Mouse (Mus musculus): ENCODE measurements around the gene Fam76b. TPM values are rescaled to one million over a fixed set of nuclear protein-coding genes. Genes with fewer than 3 reads are reported as not detected.

Fam76b gene
- total RNA-seq (2012; rRNA removed) (27.9 and 32.3 TPM in 2 replicates), polyA plus RNA-seq (2012; ENCODE audit: insufficient read depth in 1 of 2, insufficient read length in 2 of 2, low read depth in 1 of 2, low replicate concordance in 2 of 2, missing spikeins in 1 of 2) (10 to 100 TPM; 39.2 to 43.8 TPM)

DNA sequence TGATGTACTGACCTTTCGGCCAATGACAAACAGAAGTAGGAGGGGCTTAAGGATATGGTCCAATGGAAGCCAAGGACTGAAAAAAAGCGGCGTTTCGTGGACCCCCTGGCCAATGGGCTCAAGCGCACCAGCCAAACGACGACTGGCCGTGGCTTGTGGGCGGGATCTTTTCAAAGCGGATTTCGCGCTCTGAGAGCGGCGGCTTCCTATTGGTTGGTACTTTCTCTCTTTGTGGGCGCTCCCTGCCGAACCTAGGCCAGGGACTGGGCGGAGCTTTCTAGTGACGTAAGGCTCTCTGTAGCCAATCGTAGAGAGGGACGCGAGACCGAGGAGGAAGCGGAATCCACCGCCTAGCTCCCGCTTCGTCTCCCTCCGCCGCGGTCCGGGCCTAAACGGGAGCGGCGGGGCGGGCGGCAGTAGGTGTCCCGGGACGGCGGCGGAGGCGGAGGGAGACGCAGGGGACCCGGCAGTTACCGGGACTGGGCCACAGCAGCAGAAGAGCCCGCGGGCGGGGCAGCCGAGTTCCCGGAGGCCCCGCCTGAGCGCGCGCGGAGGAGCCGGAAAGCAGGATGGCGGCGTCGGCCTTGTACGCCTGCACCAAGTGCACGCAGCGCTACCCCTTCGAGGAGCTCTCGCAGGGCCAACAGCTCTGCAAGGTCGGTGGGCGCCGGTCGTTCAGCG, at the start of gene Fam76b:
Gene Fam76b, plus strand, starts transcription at position 311 of the 681 bp plus-strand sequence.
- Histone ChIP-seq H3K36me3 (ENCODE audit: control insufficient read depth in 1 of 2, insufficient read depth in 2 of 2, low read length in 2 of 2) (peaks cover 47 to 48% of the 10 kb centered on the region in 2 experiments), H3K4me1 (ENCODE audit: control insufficient read depth in 1 of 2, insufficient read depth in 2 of 2, low read length in 2 of 2) (peaks cover 16 to 17% of the 10 kb centered on the region in 2 experiments), H3K9me3 (replicated peaks; ENCODE audit: insufficient read depth, low read length) (no peaks in the 10 kb centered on the region), H3K79me2 (ENCODE audit: control insufficient read depth, insufficient read depth, low read length, poor library complexity) (peaks cover 54% of the 10 kb centered on the region), H3K9ac (ENCODE audit: control insufficient read depth, low read depth, low read length, poor library complexity, severe bottlenecking) (peak within 1 kb of the TSS; percentile 84), H3K27me3 (ENCODE audit: control insufficient read depth in 1 of 2, insufficient read depth in 2 of 2, low read length in 2 of 2) (no peaks in the 10 kb centered on the region), H3K27ac (ENCODE audit: control insufficient read depth, low read depth, low read length) (peak within 1 kb of the TSS; percentile 88), H3K4me3 (ENCODE audit: control insufficient read depth in 1 of 2, insufficient read depth in 1 of 2, low read depth in 2 of 2, low read length in 2 of 2) (peak within 1 kb of the TSS; percentile 83 to 93)
- DNase-seq (ENCODE audit: low read depth, low spot score), result peak; percentile 100
- TF ChIP-seq GABPA (IDR thresholded peaks at IDR 0.05; ENCODE audit: low read depth, low read length) (no peak), GATA1 (IDR thresholded peaks at IDR 0.05; ENCODE audit: low read depth, low read length) (no peak), UBTF (IDR thresholded peaks at IDR 0.05; ENCODE audit: borderline replicate concordance, insufficient read depth, low read depth, low read length) (peak; percentile 90; the same call in 1 of the 2 replicates), ZKSCAN1 (IDR thresholded peaks at IDR 0.05; ENCODE audit: low read depth, low read length) (no peak), JUND (IDR thresholded peaks at IDR 0.05; ENCODE audit: low read depth, low read length) (no peak), SMC3 (IDR thresholded peaks at IDR 0.05; ENCODE audit: low read depth, low read length) (no peak), CHD1 (IDR thresholded peaks at IDR 0.05; ENCODE audit: low read depth, low read length) (no peak), POLR2AphosphoS5 (IDR thresholded peaks at IDR 0.05; ENCODE audit: borderline replicate concordance, low read depth, low read length) (0 out of 2 replicates have a peak, but pooled peaks have one; percentile 2), CHD2 (IDR thresholded peaks at IDR 0.05; ENCODE audit: low read length) (no peak), CTCF (IDR thresholded peaks at IDR 0.05 in 2 of 3, conservative IDR thresholded peaks at IDR 0.05 in 1 of 3; ENCODE audit: control insufficient read depth in 1 of 3, insufficient read depth in 1 of 3, low read depth in 2 of 3, low read length in 3 of 3, poor library complexity in 1 of 3, severe bottlenecking in 1 of 3) (no peak; a peak in 2 of 6 replicates), MAFK (IDR thresholded peaks at IDR 0.05; ENCODE audit: borderline replicate concordance, low read depth, low read length) (no peak), KAT2A (conservative IDR thresholded peaks at IDR 0.05; ENCODE audit: low read depth, low read length) (no peak), SIN3A (IDR thresholded peaks at IDR 0.05; ENCODE audit: low read length) (no peak), MYB (IDR thresholded peaks at IDR 0.05; ENCODE audit: low read depth, low read length) (no peak), POLR2A (IDR thresholded peaks at IDR 0.05; ENCODE audit: control insufficient read depth in 1 of 2, insufficient read depth in 1 of 2, low read depth in 1 of 2, low read length in 2 of 2, poor library complexity in 1 of 2) (peak; percentile 69 to 75; a peak in 3 of 4 replicates), HCFC1 (IDR thresholded peaks at IDR 0.05; ENCODE audit: low read depth, low read length) (no peak), NRF1 (IDR thresholded peaks at IDR 0.05; ENCODE audit: insufficient read depth, low read depth, low read length, poor library complexity, severe bottlenecking) (no peak), USF2 (IDR thresholded peaks at IDR 0.05; ENCODE audit: borderline replicate concordance in 1 of 2, insufficient read depth in 1 of 2, low read depth in 1 of 2, low read length in 2 of 2) (no peak)

DNA sequence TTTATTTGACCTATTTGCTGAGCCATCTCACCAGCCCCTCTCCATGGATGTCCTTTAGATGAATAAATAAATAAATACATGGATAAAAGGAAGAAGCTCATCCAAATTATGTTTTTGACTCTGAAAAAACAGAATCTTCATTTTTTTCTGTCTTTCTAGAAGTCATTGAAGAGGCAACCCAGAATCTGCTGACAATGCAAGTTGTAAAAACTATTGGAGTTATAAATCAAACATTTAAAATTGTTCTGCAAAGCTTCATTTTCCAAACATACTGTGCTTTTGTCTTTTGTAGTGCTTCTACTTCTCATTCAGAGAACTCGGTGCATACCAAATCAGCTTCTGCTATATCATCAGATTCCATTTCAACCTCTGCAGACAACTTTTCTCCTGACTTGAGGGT, 45.5 kb upstream of the Fam76b start:
- Histone ChIP-seq H3K9ac (ENCODE audit: control insufficient read depth, low read depth, low read length, poor library complexity, severe bottlenecking) (no peak overlapping the region), H3K36me3 (ENCODE audit: control insufficient read depth in 1 of 2, insufficient read depth in 2 of 2, low read length in 2 of 2) (peaks cover 14 to 30% of the 10 kb centered on the region in 2 experiments), H3K9me3 (replicated peaks; ENCODE audit: insufficient read depth, low read length) (no peaks in the 10 kb centered on the region; the same call in 1 of the 2 replicates), H3K4me3 (ENCODE audit: control insufficient read depth in 1 of 2, insufficient read depth in 1 of 2, low read depth in 2 of 2, low read length in 2 of 2) (no peak overlapping the region), H3K27ac (ENCODE audit: control insufficient read depth, low read depth, low read length) (no peak overlapping the region), H3K79me2 (ENCODE audit: control insufficient read depth, insufficient read depth, low read length, poor library complexity) (peaks cover 2% of the 10 kb centered on the region; the same call in 1 of the 2 replicates), H3K27me3 (ENCODE audit: control insufficient read depth in 1 of 2, insufficient read depth in 2 of 2, low read length in 2 of 2) (no peaks in the 10 kb centered on the region), H3K4me1 (ENCODE audit: control insufficient read depth in 1 of 2, insufficient read depth in 2 of 2, low read length in 2 of 2) (peaks cover 3 to 8% of the 10 kb centered on the region in 2 experiments)
- TF ChIP-seq MAFK (IDR thresholded peaks at IDR 0.05; ENCODE audit: borderline replicate concordance, low read depth, low read length) (peak; percentile 91), GATA1 (IDR thresholded peaks at IDR 0.05; ENCODE audit: low read depth, low read length) (no peak)
- DNase-seq (ENCODE audit: low read depth, low spot score), result no peak

All from MEL (cell line).